Mouse (Mus musculus) embryonic fibroblast, embryonic 13.5 days (primary cell): ENCODE data around the gene Shisa7. TPM values are rescaled to one million over a fixed set of nuclear protein-coding genes. Genes with fewer than 3 reads are reported as not detected.
"Not testable (repeated sequence)": the region's sequence is repeated elsewhere in the genome, so short reads cannot be mapped to it uniquely, and the experiment has no call there.

Source experiments
- H3K27ac ChIP-seq: 2 replicates; pipeline ENCODE4 v1.5.1; 2012; ENCODE audit warnings: low read length, control low read depth, inconsistent platforms; ENCODE audit not compliant: insufficient read depth
- H3K4me1 ChIP-seq: 2 replicates; pipeline ENCODE4 v1.6.1; 2011; ENCODE audit warnings: low read length; ENCODE audit not compliant: control insufficient read depth, insufficient read depth
- H3K4me3 ChIP-seq: 2 replicates; pipeline ENCODE4 v1.5.1; 2011; ENCODE audit warnings: mild to moderate bottlenecking, control low read depth, low read length; ENCODE audit not compliant: insufficient read depth
- CTCF ChIP-seq: IDR thresholded peaks from 2 replicates; pipeline ENCODE4 v1.5.1; 2011; ENCODE audit warnings: mild to moderate bottlenecking, control low read depth, low read length, moderate library complexity, borderline replicate concordance; ENCODE audit not compliant: insufficient read depth
- POLR2A ChIP-seq: IDR thresholded peaks from 2 replicates; pipeline ENCODE4 v1.6.1; 2011; ENCODE audit warnings: low read depth, mild to moderate bottlenecking, control low read depth, low read length, moderate library complexity
- polyA plus RNA-seq: library from polyadenylated mRNA; stranded (reverse); fragments of >200 nt; gene quantifications from 2 replicates; pipeline ENCODE4 v1.2.4, GENCODE M21; 2011; ENCODE audit warnings: low read depth; ENCODE audit not compliant: missing spikeins, insufficient read length

Gene Shisa7
- not detected in 2 replicates for polyA plus RNA-seq

DNA sequence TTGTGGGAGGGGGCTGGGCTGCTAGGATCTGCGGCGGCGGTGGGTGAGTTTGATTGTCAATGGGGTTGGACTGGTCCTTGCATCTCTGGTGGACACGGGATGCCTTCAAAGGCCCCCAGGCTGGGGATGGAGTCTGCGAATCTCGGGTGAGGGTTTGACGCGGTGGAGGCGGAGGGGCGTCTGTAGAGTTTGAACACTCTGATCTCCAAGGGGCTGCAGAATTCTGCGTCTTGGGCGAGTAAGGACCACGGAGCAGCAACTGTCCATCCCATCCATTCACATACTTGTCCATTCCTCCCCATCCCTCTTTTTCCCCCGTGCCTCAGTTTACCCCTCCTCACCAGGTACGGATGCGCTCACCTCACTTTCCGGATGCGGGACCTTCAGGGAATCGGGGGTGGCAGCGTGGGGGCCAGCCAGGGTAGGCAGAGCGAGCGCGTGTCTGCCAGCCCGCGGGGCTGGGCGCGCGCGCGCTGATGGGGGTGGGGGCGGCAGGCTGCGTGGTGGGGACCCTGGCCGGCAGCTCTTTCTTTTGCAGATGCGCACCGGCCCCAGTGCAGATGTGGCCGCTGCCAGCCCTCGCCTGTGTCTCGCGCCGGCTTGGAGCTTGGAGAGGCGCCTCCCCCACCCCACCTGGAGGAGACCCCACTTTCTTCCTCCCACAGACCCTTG lies at the start of gene Shisa7:
Shisa7 (minus strand) TSS at position 452 of the 672 bp plus-strand sequence.
- no peak within 1 kb of the TSS for H3K27ac ChIP-seq
- no peaks in the 10 kb centered on the region for H3K4me1 ChIP-seq
- TF ChIP-seq CTCF (no peak), POLR2A (no peak)

DNA sequence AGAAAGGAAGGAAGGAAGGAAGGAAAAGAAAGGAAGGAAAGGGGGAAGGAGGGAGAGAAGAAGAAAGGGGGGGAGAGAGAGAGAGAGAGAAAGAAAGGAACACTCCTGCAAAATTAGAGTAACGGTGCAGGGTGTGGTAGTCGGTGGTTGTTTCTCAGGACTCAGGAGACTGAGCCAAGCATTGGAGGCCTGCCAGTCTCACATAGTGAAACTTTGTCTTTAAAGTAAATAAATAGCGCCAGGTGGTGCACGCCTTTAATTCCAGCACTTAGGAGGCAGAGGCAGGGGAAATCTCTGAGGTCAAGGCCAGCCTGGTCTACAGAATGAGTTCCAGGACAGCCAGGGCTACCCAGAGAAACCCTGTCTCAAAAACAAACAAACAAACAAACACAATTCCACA lies 42.2 kb upstream of the Shisa7 start:
- Histone ChIP-seq H3K4me1 (no peaks in the 10 kb centered on the region), H3K4me3 (no peak overlapping the region), H3K27ac (no peak overlapping the region)
- no peak for TF ChIP-seq POLR2A
- TF ChIP-seq CTCF = no peak

More for the DNA sequence above, at the start of gene Shisa7:
- H3K4me3 ChIP-seq = no peak within 1 kb of the TSS

DNA sequence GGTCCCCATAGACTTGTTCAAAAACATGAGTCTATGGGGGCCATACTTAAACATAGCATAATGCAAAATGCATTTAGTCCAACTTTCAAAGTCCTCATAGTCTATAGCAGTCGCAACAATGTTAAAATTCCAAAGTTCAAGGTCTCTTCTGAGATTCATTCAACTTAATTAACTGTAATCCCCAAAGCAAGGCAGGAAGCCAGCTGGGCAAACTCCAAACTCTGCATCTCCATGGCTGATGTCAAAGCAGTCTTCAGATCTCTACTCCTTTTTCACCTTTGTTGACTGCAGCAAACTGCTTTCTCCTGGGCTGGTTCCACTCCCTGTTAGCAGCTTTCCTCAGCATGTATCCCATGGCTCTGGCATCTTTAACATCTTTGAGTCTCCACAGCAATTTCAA lies 34.5 kb upstream of the Shisa7 start:
- H3K4me3 ChIP-seq = not testable (repeated sequence)

DNA sequence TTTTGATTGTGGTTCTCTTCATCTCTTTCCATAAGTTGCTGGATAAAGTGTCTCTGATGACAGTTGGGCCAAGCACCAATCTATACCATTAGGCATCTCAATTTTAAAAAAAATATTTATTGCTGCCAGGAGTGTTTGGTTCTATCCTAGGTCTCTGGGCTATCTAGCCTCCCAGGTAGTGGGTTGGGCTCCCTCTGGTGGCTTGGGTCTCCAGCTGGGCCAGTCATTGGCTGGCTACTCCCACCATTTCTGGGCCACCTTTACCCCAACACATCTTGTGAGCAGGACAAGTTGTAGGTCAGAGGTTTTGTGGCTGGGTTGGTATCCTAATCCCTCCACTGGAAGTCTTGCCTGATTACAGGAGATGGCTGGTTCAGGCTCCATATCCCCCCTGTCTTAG lies 33.7 kb upstream of the Shisa7 start:
- TF ChIP-seq POLR2A (no peak), CTCF (no peak)
- no peak overlapping the region for H3K4me3 ChIP-seq

More for the DNA sequence above, 34.5 kb upstream of the Shisa7 start:
- H3K4me1 ChIP-seq, H3K27ac ChIP-seq: not testable (repeated sequence)

DNA sequence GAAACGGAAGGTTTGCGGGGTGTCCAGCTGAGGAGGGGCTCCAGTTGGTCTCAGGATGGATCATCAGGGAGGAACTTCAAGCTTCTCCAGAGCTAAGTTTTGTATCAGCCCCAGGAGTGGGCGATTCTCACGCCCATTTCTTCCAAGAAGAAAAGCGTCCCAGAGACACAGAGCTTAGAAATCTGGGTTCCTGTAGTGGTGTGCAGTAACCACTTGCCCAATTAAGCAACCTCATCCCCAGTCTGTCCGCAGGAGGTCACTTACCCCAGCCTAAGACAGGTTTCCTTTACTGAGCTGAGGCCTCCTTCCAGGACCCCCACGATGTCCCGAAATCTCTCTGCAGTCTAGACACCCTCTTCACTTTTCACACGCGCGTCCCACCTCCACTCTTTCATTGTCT lies 32.7 kb upstream of the Shisa7 start:
- peak overlapping the region; percentile 51 for H3K4me3 ChIP-seq
- no peak overlapping the region for H3K27ac ChIP-seq
- no peaks in the 10 kb centered on the region for H3K4me1 ChIP-seq
- TF ChIP-seq POLR2A = no peak
- TF ChIP-seq CTCF = no peak

More for the DNA sequence above, 33.7 kb upstream of the Shisa7 start:
- H3K27ac ChIP-seq = no peak overlapping the region
- H3K4me1 ChIP-seq = no peaks in the 10 kb centered on the region

DNA sequence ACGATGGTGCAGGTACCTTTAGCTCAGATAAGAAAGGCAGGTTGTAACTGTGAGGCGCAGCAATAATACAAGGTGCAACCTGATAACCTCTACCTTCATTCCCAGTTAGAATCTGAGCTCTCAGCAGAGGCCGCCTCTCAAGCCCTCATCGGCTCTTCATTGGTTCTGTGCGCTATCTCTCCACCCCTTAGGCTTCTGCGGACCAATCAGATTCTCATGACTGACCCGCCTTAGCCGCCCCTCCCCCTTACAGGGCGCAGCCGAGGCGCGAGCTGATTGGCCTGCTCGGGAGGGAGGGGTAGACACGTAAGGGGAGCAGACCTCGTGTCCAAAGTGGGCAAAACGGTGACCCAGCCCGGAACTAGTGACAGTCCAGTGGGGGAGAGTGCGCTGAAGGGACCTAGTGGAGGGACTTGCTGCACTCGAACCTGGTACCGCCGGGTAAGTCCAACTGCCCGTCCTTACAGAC lies 32.3 kb upstream of the Shisa7 start, which contains the start of gene Isoc2a:
Isoc2a (plus strand) TSS at position 401 of the 469 bp plus-strand sequence.
- TF ChIP-seq CTCF (no peak), POLR2A (peak; percentile 90)
- H3K4me3 ChIP-seq = peak within 1 kb of the TSS; percentile 51
- no peak within 1 kb of the TSS for H3K27ac ChIP-seq
- no peaks in the 10 kb centered on the region for H3K4me1 ChIP-seq

DNA sequence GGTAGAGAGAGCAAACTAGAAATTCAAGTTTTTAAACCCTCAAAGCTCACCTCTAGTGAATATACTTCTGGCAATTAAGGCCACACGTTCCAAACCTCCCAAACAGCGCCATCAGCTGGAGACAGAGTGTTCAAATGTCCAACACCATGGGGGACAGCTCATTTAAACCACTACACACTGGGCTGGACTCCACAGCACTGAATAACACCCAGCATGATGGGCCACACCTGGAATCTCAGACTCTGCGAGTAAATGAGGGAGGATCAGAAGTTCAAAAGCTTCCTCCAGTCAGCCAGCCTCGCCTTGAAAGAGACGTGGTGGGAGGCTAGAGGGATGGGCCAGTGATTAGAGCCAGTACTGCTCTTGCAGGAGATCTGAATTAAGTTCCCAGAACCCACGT lies 25.6 kb upstream of the Shisa7 start, which contains the start of gene Isoc2b:
Isoc2b (minus strand) TSS at position 126 of the 400 bp plus-strand sequence.
- no peak within 1 kb of the TSS for H3K27ac ChIP-seq
- no peak within 1 kb of the TSS for H3K4me3 ChIP-seq
- TF ChIP-seq CTCF (no peak), POLR2A (no peak)
- H3K4me1 ChIP-seq = no peaks in the 10 kb centered on the region

DNA sequence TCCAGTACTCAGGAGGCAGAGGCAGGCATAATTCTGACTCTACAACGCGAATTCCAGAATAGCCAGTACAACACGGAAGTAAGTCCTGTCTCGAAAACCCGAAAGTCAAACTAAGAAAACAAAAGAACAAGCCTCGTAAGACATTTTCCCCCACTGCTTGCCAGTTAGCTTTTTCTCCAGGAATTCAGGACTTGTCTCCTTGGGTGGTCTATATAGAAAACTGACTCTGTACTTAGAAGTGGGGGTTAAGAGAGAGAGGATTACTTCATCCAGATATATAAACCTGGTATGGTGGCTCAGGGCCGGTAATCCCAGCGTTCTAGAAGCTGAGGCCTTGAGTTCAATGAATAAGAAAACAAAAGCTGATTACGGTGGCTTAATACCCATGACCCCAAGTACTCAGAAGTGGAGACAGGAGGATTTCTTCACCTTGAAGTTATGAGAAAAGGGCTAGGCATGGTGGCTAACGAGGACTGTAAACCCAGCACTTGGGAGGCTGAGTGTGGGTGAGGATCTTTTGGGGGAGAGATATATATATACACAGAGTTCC lies 22.2 kb upstream of the Shisa7 start:
- Histone ChIP-seq H3K27ac (peak overlapping the region; percentile 13; the same call in 1 of the 2 replicates), H3K4me1 (peaks cover 8% of the 10 kb centered on the region; the same call in 1 of the 2 replicates), H3K4me3 (peak overlapping the region; percentile 49)
- TF ChIP-seq POLR2A (peak; percentile 29; the same call in 1 of the 2 replicates), CTCF (no peak)

DNA sequence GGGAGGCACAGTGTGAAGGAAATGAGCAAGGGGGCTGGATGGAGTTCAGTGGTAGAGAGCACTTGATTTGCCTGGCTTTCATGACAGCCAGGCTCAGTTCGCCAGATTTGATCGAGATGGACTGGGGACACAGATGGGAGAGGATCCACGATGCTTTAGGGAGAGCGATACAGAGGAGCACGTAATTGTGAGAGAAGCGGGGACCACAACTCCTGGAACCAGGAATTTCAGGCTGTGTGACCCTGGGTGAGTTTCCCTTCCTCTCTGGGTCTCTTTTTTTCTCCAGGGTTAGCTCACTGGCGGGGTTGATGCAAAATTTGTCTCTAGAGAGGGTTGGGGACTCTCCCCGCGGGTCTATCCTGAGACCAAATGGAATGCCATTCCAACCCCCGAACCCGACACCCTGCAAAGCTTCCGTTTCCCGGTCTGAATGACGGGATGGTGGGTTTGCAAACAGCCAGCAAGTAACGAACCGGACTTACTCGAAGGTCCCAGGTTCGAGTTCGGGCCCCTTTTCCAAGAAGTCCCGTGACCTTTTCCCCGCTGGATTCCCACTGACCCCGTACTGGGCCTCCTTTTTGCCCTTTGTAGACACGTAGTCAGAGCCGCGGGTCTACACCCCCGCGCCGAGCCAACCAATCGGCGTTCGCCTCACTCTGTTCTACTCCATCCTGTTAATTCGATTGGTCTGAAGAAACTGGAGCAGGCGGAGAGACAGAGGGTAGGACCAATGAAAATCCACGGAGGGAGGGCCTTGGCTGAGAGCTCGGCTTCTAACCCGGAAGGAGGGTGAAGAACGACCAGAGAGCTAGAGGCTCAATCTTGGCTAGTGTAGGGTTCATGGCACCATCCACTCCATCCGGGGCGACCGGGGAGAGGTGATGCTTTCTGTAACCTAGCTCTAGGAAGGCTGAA lies 21.3 kb upstream of the Shisa7 start:
- peak overlapping the region; percentile 15 for H3K27ac ChIP-seq
- peak overlapping the region; percentile 49 for H3K4me3 ChIP-seq
- TF ChIP-seq CTCF (no peak), POLR2A (peak; percentile 85)
- peaks cover 8% of the 10 kb centered on the region; the same call in 1 of the 2 replicates for H3K4me1 ChIP-seq
